Mouse (Mus musculus) ES-Bruce4 (cell line): ENCODE measurements at regions not wholly inside any gene's neighbourhood (a gene's known extent, or its start where the extent isn't known, plus 50 kb on each side); places are given as distances from the start of the nearest gene placed in this dataset.

Experiments
- CTCF ChIP-seq: IDR thresholded peaks from one replicate; pipeline ENCODE4 v1.8.1; 2011; ENCODE audit warnings: low read depth, low read length
- POLR2A ChIP-seq: IDR thresholded peaks from one replicate; pipeline ENCODE4 v1.8.1; 2011; ENCODE audit warnings: low read length; ENCODE audit not compliant: insufficient read depth

GRCm38 (mm10) chr10:12045937-12046336, 702.7 kb downstream of the Epm2a start:
- TF ChIP-seq POLR2A = no peak
- no peak for TF ChIP-seq CTCF
